Mouse (Mus musculus) cerebellum, postnatal 36 days (tissue): Measurements from ENCODE around the gene Bcl2a1b.
"Not testable (repeated sequence)": the region's sequence is repeated elsewhere in the genome, so short reads cannot be mapped to it uniquely, and the experiment has no call there.

ENCODE experiments used
- DNase-seq, 2 experiments: peaks; one replicate each; pipeline ENCODE4 v3.0.0; 2021 to 2022; ENCODE audit warnings: mixed read lengths in 2 of 2

The Bcl2a1b gene

DNA sequence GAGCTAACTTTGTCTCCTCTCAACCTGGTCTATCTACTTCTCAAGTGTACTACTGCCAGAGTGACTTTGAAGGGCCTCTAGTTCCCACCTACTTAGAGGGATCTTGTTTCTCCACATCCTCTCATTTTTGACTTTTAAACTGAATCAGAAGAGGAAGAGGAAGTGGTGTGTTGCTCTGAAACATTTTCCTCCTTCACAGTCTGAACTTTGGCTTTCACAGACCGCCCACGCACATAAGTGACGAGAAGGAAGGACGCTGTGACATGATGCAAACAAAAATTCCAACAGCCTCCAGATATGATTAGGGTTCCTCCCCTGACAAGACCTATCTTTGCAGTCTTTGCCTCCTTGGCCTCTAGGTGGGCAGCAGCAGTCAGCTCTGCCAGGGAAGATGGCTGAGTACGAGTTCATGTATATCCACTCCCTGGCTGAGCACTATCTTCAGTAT, at the start of gene Bcl2a1b, which contains the start of gene Gm29094:
Bcl2a1b (plus strand) TSS at position 241 of the 448 bp plus-strand sequence.
Gm29094 (plus strand) TSS at position 411 of the 448 bp plus-strand sequence.
- not testable (repeated sequence) for DNase-seq

DNA sequence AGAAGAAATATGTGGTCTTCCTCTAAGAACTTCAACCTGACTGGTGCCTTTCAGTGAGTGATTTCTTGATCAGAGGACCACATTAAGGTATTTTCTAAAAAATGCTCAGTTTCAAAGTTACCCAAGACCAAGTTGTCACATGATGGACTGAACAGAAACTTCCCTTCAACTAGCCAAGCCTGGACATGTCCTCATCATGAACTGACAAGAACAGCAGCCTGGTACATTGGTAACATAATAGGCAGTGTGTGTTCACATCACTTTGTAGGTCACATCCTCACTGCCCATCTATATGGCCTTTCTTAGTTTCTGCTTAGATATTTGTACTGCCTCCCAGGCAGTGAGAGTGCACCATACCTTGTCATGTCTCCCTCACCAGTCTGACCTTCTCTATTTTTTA, 26.5 kb upstream of the Bcl2a1b start:
- not testable (repeated sequence) for DNase-seq

DNA sequence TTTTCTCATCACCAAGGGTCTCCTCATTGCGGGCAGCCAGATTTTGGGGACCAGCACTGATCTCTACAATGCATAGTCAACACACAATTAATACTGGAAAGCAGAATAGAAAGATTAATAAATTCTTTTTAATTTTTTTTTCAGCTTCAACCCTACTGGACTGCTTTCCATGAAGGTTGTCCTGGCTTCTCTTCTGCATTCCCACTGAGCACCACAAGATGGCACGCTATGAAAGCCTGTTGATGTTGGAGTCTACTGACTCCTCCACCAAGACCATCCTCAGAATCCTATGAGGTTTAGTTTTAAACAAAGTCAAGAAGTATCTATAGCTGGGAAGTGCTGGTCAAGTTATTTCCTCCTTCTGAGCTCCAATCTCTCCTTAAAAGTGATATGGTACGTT, 20.2 kb upstream of the Bcl2a1b start:
- peak; percentile 66 to 75 for DNase-seq

- DNase-seq, result not testable (repeated sequence)
Measured at GRCm38 (mm10) chr9:89179469-89179868, 19.5 kb upstream of the Bcl2a1b start.

DNA sequence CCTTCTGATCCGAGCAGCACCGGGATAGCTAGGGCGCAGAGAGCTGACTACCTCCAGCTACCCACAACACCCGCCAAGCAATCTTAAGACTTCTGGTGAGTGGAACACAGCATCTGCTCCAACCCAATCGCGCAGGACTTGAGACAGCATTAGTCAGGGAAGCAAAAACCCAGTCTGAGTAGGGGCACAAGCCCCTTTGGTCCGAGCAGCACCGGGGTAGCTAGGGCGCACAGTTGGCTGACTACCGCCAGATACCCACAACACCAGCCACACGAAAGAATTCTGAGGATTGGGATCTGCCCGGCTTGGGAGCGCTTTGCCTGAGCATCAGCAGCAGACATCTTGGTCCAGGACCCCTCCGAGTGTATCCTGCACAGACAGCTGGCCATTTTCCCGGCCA, 12.0 kb upstream of the Bcl2a1b start:
- DNase-seq, result not testable (repeated sequence)

DNA sequence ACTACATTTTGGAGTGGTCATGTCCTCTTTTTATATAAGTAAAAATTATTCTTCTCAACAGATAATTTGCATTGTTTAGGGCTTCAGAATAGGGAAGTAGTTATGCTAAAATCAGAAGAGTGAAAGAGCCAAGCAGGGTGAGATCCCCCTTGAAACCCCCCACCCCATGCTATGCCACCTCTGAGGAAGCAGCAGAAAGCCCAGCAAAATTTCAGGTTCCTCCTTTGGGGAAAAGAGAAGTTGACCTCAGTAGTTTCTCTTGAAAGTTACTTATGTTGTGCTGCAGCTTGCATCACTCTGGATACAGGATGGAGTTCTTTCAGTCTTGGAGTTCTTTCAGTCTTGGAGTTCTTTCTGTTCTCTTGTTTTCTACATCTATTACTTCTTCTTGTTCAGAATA, 3.5 kb upstream of the Bcl2a1b start:
- DNase-seq, result not testable (repeated sequence)

GRCm38 (mm10) chr9:89197509-89197908, 1.5 kb upstream of the Bcl2a1b start:
- DNase-seq, result not testable (repeated sequence)

DNA sequence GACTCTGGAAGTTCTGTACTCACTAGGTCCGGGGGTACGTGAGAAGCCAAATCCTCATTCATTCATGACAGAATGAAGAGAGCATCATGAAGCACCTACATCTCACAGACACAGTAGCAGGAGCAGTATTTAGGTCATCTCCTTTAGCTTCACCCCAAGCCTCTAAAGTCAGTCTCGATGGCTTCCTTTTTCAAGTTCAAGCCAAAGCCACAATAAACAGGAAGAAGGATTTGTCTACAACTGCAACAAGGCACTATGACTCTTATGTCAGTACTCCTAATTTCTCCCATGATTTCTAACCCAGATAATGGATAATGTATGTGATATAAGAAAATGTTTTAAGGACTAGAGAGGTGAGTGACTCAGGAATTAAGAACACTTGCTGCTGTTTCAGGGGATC, 660 bp upstream of the Bcl2a1b start:
- not testable (repeated sequence) for DNase-seq

- not testable (repeated sequence) for DNase-seq
Measured at GRCm38 (mm10) chr9:89202256-89202655, 3.2 kb downstream of the Bcl2a1b start.

GRCm38 (mm10) chr9:89208939-89209338, 9.9 kb downstream of the Bcl2a1b start:
- not testable (repeated sequence) for DNase-seq

DNA sequence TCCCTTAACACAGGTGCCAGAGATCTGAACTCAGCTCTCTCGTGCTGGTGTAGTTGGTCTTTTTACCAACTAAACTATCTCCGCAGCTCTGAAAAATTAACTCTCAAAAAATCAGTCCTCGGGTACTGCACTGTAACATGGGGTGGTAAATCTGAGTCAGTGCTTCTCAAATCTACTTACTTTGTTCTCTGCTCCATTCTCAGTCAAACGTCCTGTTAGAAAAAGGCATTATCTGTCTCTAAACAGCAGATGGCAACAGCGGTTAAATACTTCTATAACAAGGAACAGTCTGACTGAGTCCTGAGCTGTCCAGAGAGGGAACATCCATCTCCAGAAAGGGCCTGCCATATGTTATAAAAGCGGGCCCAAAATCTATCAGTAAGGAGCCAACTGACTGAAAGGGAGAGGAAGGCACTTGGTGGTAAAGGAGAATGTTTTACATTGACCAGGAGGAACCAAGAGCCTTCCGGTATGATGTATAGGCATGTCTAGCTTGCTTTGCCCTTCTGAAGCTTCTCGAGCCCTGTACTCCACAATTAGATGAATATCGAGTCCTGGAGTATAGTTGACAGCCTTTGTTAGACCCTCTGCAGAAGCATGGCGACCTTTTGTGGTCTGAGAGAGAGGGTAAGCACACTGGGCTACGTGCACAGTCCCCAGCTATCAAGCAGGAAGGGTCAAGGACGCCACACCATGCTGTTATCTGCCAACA, 11.5 kb downstream of the Bcl2a1b start, which contains the start of gene Mthfs:
Mthfs (plus strand) TSS at position 324 of the 712 bp plus-strand sequence.
- peak in 1 of 2 experiments; percentile 31 for DNase-seq

GRCm38 (mm10) chr9:89211065-89211858, 12.3 kb downstream of the Bcl2a1b start:
- peak; percentile 89 to 91 for DNase-seq

DNA sequence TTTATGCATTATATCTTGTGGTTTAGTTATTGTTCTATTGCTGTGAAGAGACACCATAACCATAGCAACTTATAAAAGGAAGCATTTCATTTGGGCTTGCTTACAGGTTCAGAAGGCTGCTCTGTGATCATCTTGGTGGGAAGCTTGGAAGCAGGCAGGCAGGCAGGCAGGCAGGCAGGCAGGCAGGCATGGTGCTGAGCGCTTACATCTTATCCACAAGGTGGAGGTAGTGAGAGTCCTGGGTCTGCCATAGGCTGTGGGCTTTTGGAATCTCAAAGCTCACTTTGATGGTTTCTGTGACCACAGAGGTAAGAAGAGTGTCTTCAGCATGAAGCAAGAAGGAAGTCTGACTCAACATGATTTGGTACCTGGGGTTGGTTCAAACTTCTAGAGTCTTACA, 13.4 kb downstream of the Bcl2a1b start:
- peak; percentile 34 to 40 for DNase-seq

DNA sequence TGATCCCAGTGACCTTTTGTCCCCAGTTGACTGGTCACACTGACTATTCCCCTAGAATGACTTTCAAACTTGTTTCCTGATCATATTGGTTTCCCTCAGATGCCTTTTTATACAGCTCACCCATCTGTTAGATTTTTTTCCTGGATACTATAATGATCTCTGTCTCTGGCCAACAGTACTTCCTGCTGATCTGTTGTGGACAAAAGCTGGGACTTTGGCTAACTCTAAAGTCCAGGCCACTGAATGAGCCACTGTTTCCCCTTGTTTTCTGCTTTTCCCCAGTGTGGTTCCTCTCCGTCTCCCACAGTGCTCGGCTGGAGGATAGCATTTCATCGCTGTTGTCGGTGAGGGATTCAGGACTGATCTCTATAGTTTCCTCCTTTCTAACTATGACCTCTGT, 19.2 kb downstream of the Bcl2a1b start:
- not testable (repeated sequence) for DNase-seq

- DNase-seq, result not testable (repeated sequence)
Measured at GRCm38 (mm10) chr9:89219668-89220067, 20.7 kb downstream of the Bcl2a1b start.

GRCm38 (mm10) chr9:89220704-89221287, 21.8 kb downstream of the Bcl2a1b start:
- not testable (repeated sequence) for DNase-seq

DNA sequence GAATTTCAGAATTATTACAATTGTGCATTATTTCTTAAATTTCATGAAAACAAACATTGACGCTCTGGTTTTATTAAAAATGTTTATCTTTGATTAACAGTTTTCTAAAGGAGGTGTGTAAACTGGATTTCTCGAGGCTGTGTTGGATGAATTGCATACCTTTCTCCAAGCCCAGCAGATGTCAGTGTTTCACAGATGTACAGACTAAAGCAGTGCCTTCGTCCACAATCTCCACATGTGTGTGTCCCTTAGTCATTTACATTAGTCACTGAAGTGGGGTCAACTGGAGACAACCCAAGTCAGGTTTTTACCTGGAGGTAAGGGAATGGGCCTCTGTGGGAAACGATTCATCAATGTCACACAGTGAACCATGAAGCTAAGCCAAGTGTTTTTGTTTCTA, 27.1 kb downstream of the Bcl2a1b start:
- no peak for DNase-seq

DNA sequence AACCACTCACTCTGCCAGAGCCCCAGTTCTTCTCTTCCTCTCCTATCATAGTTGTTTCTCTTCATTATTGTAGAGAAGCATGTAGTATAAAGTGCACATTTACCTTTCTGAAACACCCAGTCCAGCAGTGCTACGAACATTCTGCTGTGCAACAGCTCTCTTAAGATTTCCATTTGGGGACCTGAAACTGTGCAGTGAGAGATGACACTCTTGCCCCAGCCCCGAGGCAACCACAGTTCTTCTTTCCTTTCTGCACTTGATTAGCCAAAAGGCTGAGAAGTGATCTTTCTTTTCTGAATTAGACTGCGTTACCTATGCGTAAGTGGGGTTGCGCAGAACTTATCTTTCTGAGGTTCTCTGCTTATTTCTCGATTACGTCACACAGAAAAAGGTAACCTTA, 29.1 kb downstream of the Bcl2a1b start:
- DNase-seq, result no peak

- DNase-seq, result peak; percentile 33 to 39
Measured at GRCm38 (mm10) chr9:89230897-89231497, 32.0 kb downstream of the Bcl2a1b start.

DNA sequence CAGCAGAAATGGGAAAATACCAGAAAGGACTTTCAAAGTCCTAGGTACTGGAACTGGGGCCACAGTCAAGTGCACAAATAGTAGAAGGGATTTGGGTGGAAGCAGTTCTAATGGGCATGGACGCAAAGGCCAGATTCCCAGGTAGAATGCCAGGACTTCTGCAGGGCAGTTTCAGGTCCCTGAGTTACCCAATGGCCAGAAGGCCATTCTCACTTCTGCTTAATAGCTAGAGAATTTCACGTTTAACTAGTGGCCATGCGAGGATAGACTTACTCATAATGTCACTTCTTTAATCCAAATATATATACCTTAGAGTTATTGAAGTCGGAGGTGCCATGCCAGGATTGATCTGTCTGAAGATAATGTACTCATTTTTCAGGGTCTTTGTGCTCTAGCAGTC, 38.1 kb downstream of the Bcl2a1b start:
- not testable (repeated sequence) for DNase-seq

- peak; percentile 32 to 50 for DNase-seq
Measured at GRCm38 (mm10) chr9:89238976-89239505, 40.0 kb downstream of the Bcl2a1b start.

DNA sequence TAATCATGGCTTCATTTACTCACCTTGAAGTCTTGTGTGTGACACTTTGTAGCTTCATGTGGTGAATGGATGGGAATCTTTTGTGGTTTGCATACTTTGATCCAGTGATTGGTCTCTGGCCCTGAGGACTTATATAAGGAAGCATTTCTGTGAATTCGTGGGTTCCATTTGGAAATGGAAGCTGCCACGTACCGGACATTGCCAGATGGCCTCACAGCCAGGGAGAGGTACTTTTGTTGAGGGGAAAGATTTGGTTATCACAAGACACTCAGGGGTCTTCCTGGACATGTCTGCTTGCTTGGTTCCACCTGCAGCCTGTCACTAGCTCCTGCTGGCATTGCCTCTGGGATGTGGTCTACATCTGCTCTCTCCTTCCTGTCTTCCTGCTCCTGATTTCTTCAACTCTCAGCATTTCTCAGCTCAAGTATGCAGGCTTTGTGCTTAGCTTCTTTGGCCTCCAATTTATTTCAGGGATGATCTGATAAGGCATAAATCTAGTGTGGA, 41.6 kb downstream of the Bcl2a1b start:
- DNase-seq, result peak; percentile 58 to 59
